Mouse (Mus musculus) C2C12 (cell line): ENCODE data around the gene Fyn.

ENCODE experiments used
- CEBPB ChIP-seq: IDR thresholded peaks from one replicate; pipeline ENCODE4 v1.6.1; 2011; ENCODE audit warnings: low read depth, mild to moderate bottlenecking, control low read depth, moderate library complexity
- CTCF ChIP-seq: IDR thresholded peaks from one replicate; pipeline ENCODE4 v1.5.1; 2011; ENCODE audit not compliant: control insufficient read depth, insufficient read depth, insufficient read length
- FOSL1 ChIP-seq: IDR thresholded peaks from one replicate; pipeline ENCODE4 v1.8.0; 2011; ENCODE audit warnings: mild to moderate bottlenecking, low read length; ENCODE audit not compliant: poor library complexity, insufficient read depth, severe bottlenecking
- MAX ChIP-seq: IDR thresholded peaks from one replicate; pipeline ENCODE4 v1.6.1; 2011; ENCODE audit warnings: mild to moderate bottlenecking, control low read depth
- MYOG ChIP-seq: IDR thresholded peaks from one replicate; pipeline ENCODE4 v1.6.1; 2011; ENCODE audit not compliant: control insufficient read depth, insufficient read length; ENCODE audit errors: extremely low read depth
- USF1 ChIP-seq: IDR thresholded peaks from one replicate; pipeline ENCODE4 v1.6.1; 2011; ENCODE audit warnings: low read depth, mild to moderate bottlenecking, control low read depth, moderate library complexity

DNA sequence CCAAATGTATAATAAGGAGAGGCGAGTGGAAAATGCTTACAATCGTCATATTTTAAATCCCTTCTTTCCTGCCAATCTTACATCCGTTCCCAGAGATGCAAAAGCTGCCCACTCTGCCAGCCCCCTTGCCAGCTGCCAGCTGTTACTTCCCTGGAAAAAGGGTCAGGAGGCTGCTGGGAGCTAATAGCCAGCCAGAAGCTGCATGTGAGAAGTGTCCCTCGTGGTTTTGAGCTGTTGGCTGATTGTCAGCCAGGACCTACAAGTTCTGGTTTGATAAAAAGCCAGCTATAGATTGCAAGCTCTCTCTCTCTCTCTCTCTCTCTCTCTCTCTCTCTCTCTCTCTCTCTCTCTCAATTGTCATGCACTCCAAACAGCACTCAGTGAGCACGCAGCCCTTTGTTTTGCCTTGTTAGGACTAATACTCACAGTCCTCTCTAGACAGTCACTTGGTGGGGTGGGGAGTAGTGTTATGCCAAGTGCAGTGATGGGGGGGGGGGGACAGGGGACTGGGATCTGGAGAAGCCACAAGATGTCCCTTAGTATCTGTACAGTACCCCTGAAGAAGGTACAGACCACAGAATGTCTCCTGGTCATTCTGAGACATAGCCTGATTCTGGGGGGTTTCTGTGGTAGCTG is 218.8 kb downstream of the Fyn start:
- TF ChIP-seq CTCF (no peak), MAX (no peak), USF1 (no peak), CEBPB (no peak), MYOG (no peak), FOSL1 (no peak)
